Mouse (Mus musculus): ENCODE data around the gene Krtap4-6. TPM values are rescaled to one million over a fixed set of nuclear protein-coding genes. Genes with fewer than 3 reads are reported as not detected.

Krtap4-6 gene
- polyA plus RNA-seq, 1 experiment: not detected

- no peak for DNase-seq (ENCODE audit: low read depth)
- TF ChIP-seq CTCF (IDR thresholded peaks at IDR 0.05; ENCODE audit: borderline replicate concordance, extremely low read depth, insufficient read depth, insufficient read length) (no peak), POLR2A (IDR thresholded peaks at IDR 0.05; ENCODE audit: borderline replicate concordance, extremely low read depth, insufficient read depth, insufficient read length, poor library complexity, severe bottlenecking) (no peak)
Measured at GRCm38 (mm10) chr11:99640926-99641325, 24.8 kb downstream of the Krtap4-6 start.

- peak; percentile 16 for DNase-seq (ENCODE audit: low read depth)
Measured at GRCm38 (mm10) chr11:99637086-99637485, 28.7 kb downstream of the Krtap4-6 start.

GRCm38 (mm10) chr11:99634653-99635134, 31.1 kb downstream of the Krtap4-6 start, which contains the start of gene Krtap4-2:
Gene Krtap4-2, minus strand, starts transcription at chr11:99635084.
- no peak for TF ChIP-seq POLR2A (IDR thresholded peaks at IDR 0.05; ENCODE audit: borderline replicate concordance, extremely low read depth, insufficient read depth, insufficient read length, poor library complexity, severe bottlenecking)
- TF ChIP-seq CTCF (IDR thresholded peaks at IDR 0.05; ENCODE audit: borderline replicate concordance, extremely low read depth, insufficient read depth, insufficient read length): no peak
- DNase-seq (ENCODE audit: low read depth): no peak

More at GRCm38 (mm10) chr11:99637086-99637485, 28.7 kb downstream of the Krtap4-6 start:
- TF ChIP-seq CTCF (IDR thresholded peaks at IDR 0.05; ENCODE audit: borderline replicate concordance, extremely low read depth, insufficient read depth, insufficient read length) (no peak), POLR2A (IDR thresholded peaks at IDR 0.05; ENCODE audit: borderline replicate concordance, extremely low read depth, insufficient read depth, insufficient read length, poor library complexity, severe bottlenecking) (no peak)

- TF ChIP-seq POLR2A (IDR thresholded peaks at IDR 0.05; ENCODE audit: borderline replicate concordance, extremely low read depth, insufficient read depth, insufficient read length, poor library complexity, severe bottlenecking) (no peak), CTCF (IDR thresholded peaks at IDR 0.05; ENCODE audit: borderline replicate concordance, extremely low read depth, insufficient read depth, insufficient read length) (no peak)
- no peak for DNase-seq (ENCODE audit: low read depth)
Measured at GRCm38 (mm10) chr11:99633293-99633692, 32.5 kb downstream of the Krtap4-6 start.

DNA sequence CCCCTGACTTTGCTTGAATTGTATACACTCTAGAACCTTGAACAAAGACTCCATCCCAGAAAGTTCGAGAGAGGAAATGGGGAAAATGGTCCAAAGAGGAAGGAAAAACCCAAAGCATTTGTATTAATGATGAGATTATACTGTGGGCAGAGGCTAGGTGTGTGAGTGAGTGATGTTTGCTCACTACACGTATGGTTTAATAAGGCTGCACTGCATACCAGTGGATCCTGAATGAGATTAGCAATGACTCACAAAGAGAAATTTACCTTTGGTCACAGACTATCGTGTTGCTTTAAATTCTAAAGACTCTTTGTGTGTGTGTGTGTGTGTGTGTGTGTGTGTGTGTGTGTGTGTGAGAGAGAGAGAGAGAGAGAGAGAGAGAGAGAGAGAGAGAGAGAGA, 34.9 kb downstream of the Krtap4-6 start:
- TF ChIP-seq CTCF (IDR thresholded peaks at IDR 0.05; ENCODE audit: borderline replicate concordance, extremely low read depth, insufficient read depth, insufficient read length): no peak
- TF ChIP-seq POLR2A (IDR thresholded peaks at IDR 0.05; ENCODE audit: borderline replicate concordance, extremely low read depth, insufficient read depth, insufficient read length, poor library complexity, severe bottlenecking): no peak
- no peak for DNase-seq (ENCODE audit: low read depth)

GRCm38 (mm10) chr11:99628138-99628537, 37.6 kb downstream of the Krtap4-6 start, which contains the start of gene Krtap4-1:
Gene Krtap4-1, minus strand, starts transcription at chr11:99628238.
- no peak for TF ChIP-seq POLR2A (IDR thresholded peaks at IDR 0.05; ENCODE audit: borderline replicate concordance, extremely low read depth, insufficient read depth, insufficient read length, poor library complexity, severe bottlenecking)
- no peak for TF ChIP-seq CTCF (IDR thresholded peaks at IDR 0.05; ENCODE audit: borderline replicate concordance, extremely low read depth, insufficient read depth, insufficient read length)
- no peak for DNase-seq (ENCODE audit: low read depth)

GRCm38 (mm10) chr11:99620335-99620734, 45.4 kb downstream of the Krtap4-6 start, which contains the start of gene Gm11562:
Gene Gm11562, minus strand, starts transcription at chr11:99620435.
- no peak for TF ChIP-seq CTCF (IDR thresholded peaks at IDR 0.05; ENCODE audit: borderline replicate concordance, extremely low read depth, insufficient read depth, insufficient read length)
- TF ChIP-seq POLR2A (IDR thresholded peaks at IDR 0.05; ENCODE audit: borderline replicate concordance, extremely low read depth, insufficient read depth, insufficient read length, poor library complexity, severe bottlenecking): no peak
- DNase-seq (ENCODE audit: low read depth): no peak

Other genes with a start within 250 kb of the Krtap4-6 start
- 0.04 and 0.05 TPM in 2 replicates for gene Krt12, start 243.7 kb downstream of the Krtap4-6 start, polyA plus RNA-seq (2012; rRNA removed)
- gene Krt20, start 227.8 kb downstream of the Krtap4-6 start, polyA plus RNA-seq (2012; rRNA removed): 0.14 TPM in 1 of 2 replicates, not detected in the other
- 0.08 TPM in 1 of 2 replicates, not detected in the other for gene Krt23, start 172.8 kb downstream of the Krtap4-6 start, polyA plus RNA-seq (2012; rRNA removed)
- not detected in 2 replicates for gene Krt39, start 144.6 kb downstream of the Krtap4-6 start, polyA plus RNA-seq (2012; rRNA removed)
- not detected in 2 replicates for gene Krt40, start 122.8 kb downstream of the Krtap4-6 start, polyA plus RNA-seq (2012; rRNA removed)
- not detected in 2 replicates for gene Krtap3-3, start 115.1 kb downstream of the Krtap4-6 start, polyA plus RNA-seq (2012; rRNA removed)
- not detected in 2 replicates for gene Krtap3-2, start 109.1 kb downstream of the Krtap4-6 start, polyA plus RNA-seq (2012; rRNA removed)
- gene Gm11939, start 106.5 kb downstream of the Krtap4-6 start, polyA plus RNA-seq (2012; rRNA removed): not detected in 2 replicates
- gene Krtap3-1, start 99.3 kb downstream of the Krtap4-6 start, polyA plus RNA-seq (2012; rRNA removed): not detected in 2 replicates
- not detected in 2 replicates for gene Krtap1-5, start 84.9 kb downstream of the Krtap4-6 start, polyA plus RNA-seq (2012; rRNA removed)
- gene Krtap1-4, start 82.3 kb downstream of the Krtap4-6 start, polyA plus RNA-seq (2012; rRNA removed): not detected in 2 replicates
- not detected in 2 replicates for gene Krtap1-3, start 74.6 kb downstream of the Krtap4-6 start, polyA plus RNA-seq (2012; rRNA removed)
- not detected in 2 replicates for gene Krtap9-3, start 67.9 kb downstream of the Krtap4-6 start, polyA plus RNA-seq (2012; rRNA removed)
- not detected in 2 replicates for gene Gm11938, start 62.7 kb downstream of the Krtap4-6 start, polyA plus RNA-seq (2012; rRNA removed)
- not detected in 2 replicates for gene Gm11937, start 55.8 kb downstream of the Krtap4-6 start, polyA plus RNA-seq (2012; rRNA removed)
- not detected in 2 replicates for gene Krtap2-4, start 51.1 kb downstream of the Krtap4-6 start, polyA plus RNA-seq (2012; rRNA removed)
- gene Gm11562, start 45.5 kb downstream of the Krtap4-6 start, polyA plus RNA-seq (2012; rRNA removed): not detected in 2 replicates
- not detected in 2 replicates for gene Krtap4-1, start 37.7 kb downstream of the Krtap4-6 start, polyA plus RNA-seq (2012; rRNA removed)
- gene Krtap4-2, start 30.9 kb downstream of the Krtap4-6 start, polyA plus RNA-seq (2012; rRNA removed): not detected in 2 replicates
- not detected in 2 replicates for gene Krtap4-7, start 21.9 kb downstream of the Krtap4-6 start, polyA plus RNA-seq (2012; rRNA removed)
- not detected in 2 replicates for gene Gm11555, start 15.7 kb downstream of the Krtap4-6 start, polyA plus RNA-seq (2012; rRNA removed)
- gene Gm11563, start 7.0 kb downstream of the Krtap4-6 start, polyA plus RNA-seq (2012; rRNA removed): not detected in 2 replicates
- gene Gm14190, start 24.8 kb upstream of the Krtap4-6 start, polyA plus RNA-seq (2012; rRNA removed): not detected in 2 replicates
- gene Gm14180, start 68.3 kb upstream of the Krtap4-6 start, polyA plus RNA-seq (2012; rRNA removed): not detected in 2 replicates
- not detected in 2 replicates for gene Gm11595, start 107.0 kb upstream of the Krtap4-6 start, polyA plus RNA-seq (2012; rRNA removed)
- not detected in 2 replicates for gene Krtap4-8, start 114.7 kb upstream of the Krtap4-6 start, polyA plus RNA-seq (2012; rRNA removed)
- not detected in 2 replicates for gene Krtap4-9, start 119.2 kb upstream of the Krtap4-6 start, polyA plus RNA-seq (2012; rRNA removed)
- not detected in 2 replicates for gene Gm11596, start 127.5 kb upstream of the Krtap4-6 start, polyA plus RNA-seq (2012; rRNA removed)
- gene Gm11569, start 133.0 kb upstream of the Krtap4-6 start, polyA plus RNA-seq (2012; rRNA removed): not detected in 2 replicates
- gene Gm11554, start 138.5 kb upstream of the Krtap4-6 start, polyA plus RNA-seq (2012; rRNA removed): not detected in 2 replicates
- gene Krtap4-13, start 143.9 kb upstream of the Krtap4-6 start, polyA plus RNA-seq (2012; rRNA removed): not detected in 2 replicates
- gene Gm11564, start 149.7 kb upstream of the Krtap4-6 start, polyA plus RNA-seq (2012; rRNA removed): not detected in 2 replicates
- not detected in 2 replicates for gene 2300003K06Rik, start 172.1 kb upstream of the Krtap4-6 start, polyA plus RNA-seq (2012; rRNA removed)
- gene Krtap4-16, start 185.6 kb upstream of the Krtap4-6 start, polyA plus RNA-seq (2012; rRNA removed): not detected in 2 replicates
- gene Gm11568, start 192.0 kb upstream of the Krtap4-6 start, polyA plus RNA-seq (2012; rRNA removed): not detected in 2 replicates
- gene Gm11559, start 198.5 kb upstream of the Krtap4-6 start, polyA plus RNA-seq (2012; rRNA removed): not detected in 2 replicates
- not detected in 2 replicates for gene Krtap9-1, start 207.4 kb upstream of the Krtap4-6 start, polyA plus RNA-seq (2012; rRNA removed)
- not detected in 2 replicates for gene Gm11567, start 213.2 kb upstream of the Krtap4-6 start, polyA plus RNA-seq (2012; rRNA removed)
- not detected in 2 replicates for gene Krtap31-1, start 242.0 kb upstream of the Krtap4-6 start, polyA plus RNA-seq (2012; rRNA removed)
- not detected in 2 replicates for gene Gm11565, start 248.8 kb upstream of the Krtap4-6 start, polyA plus RNA-seq (2012; rRNA removed)

Measured in brain, embryonic 14.5 days (tissue).